Mouse (Mus musculus): ENCODE data around the gene Rin1. TPM values are rescaled to one million over a fixed set of nuclear protein-coding genes. Genes with fewer than 3 reads are reported as not detected.

The Rin1 gene
- polyA plus RNA-seq, 1 experiment from 2014 or later, result 2.4 TPM

DNA sequence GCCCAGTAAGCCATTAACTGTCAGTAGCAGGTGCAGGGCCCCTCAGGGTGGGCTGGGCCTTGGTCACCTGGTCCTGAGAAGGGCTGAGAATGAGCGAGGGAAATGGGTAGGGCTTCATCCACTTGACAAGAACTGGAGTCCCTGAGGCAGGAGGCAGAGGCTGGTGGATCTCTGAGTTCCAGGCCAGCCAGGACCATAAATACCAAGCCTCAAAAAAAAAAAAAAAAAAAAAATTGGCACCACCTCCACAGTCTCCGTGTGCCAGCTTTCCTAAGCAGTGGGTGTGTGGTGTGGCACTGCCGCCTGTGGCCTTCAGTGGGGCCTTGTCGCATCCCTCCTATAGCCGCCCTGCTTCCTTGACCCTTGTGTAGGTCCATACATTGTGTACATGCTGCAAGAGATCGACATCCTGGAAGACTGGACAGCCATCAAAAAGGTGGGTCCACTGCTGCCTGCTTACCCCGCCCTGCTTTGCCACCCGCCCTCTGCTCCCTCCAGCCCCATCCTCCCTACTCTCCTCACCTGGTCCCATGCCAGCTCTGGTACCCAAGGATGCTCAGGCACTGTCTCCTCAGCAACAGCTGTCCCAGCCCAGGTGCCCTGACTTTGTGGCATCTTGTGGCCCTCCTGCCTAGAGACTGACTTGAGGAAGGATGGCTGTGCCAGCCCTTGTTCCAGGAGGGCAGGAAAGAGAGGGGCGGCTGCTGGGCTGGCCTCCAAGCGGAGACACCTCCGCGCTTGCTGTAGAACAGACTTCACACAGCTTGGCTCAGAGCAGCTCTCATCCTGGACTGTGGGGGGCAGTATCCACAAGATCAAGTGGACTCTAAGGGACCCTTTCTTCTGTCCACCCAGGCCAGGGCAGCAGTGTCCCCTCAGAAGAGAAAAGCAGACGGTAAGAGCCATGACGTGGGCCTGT lies 1.9 kb upstream of the Rin1 start:
- Histone ChIP-seq H3K4me1 (peaks cover 36% of the 10 kb centered on the region), H3K4me3 (peak overlapping the region; percentile 21; the same call in 1 of the 2 replicates), H3K36me3 (replicated peaks) (peaks cover 62% of the 10 kb centered on the region), H3K27me3 (replicated peaks; ENCODE audit: low read depth, poor library complexity, severe bottlenecking) (peaks cover 37% of the 10 kb centered on the region), H3K9me3 (no peaks in the 10 kb centered on the region), H3K27ac (replicated peaks) (no peak overlapping the region)
- WGBS, result 87% methylated on average over 14 of the region's 14 CpGs
- DNase-seq (ENCODE audit: low spot score), result no peak

DNA sequence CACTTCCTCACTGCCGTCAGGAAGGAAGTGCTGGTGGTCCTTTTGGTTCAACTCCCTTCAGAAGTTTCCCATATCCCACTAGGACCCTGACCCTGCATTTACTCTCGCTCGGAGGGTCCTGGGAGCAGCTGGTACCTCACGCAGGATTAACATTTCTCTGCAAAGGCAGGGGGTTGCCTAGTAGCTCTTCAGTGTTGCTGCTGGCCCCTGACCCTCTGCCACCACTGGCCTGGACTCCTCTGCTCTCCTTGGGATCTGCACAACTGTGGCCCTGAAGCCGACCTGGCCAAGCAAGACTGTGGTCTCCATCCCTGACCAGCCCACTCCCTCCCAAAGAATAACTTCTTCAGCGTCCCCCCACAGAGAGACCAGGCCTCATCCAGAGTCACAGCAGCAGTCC lies 956 bp upstream of the Rin1 start:
- no peak for DNase-seq (ENCODE audit: low spot score)
- Histone ChIP-seq H3K27me3 (replicated peaks; ENCODE audit: low read depth, poor library complexity, severe bottlenecking) (peaks cover 46% of the 10 kb centered on the region), H3K4me1 (peaks cover 36% of the 10 kb centered on the region), H3K36me3 (replicated peaks) (peaks cover 54% of the 10 kb centered on the region), H3K4me3 (no peak overlapping the region), H3K27ac (replicated peaks) (no peak overlapping the region), H3K9me3 (no peaks in the 10 kb centered on the region)
- WGBS, result 79% methylated on average over 6 of the region's 6 CpGs

DNA sequence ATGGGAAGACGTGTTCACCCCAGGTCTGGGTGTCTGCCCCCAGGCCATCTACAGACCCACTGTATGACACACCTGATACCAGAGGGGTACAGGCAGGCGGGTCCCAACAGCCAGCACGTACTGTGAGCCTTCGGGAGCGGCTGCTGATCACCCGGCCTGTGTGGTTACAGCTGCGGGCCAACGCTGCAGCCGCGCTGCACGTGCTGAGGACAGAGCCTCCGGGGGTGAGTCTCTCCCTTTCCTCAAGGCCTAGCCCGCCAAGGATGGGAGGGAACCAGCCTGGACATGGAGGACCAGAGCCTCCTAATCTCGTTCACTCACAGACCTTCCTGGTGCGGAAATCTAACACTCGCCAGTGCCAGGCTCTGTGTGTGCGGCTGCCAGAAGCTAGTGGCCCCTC lies 750 bp downstream of the Rin1 start:
- Histone ChIP-seq H3K27ac (replicated peaks) (peak overlapping the region; percentile 67), H3K36me3 (replicated peaks) (peaks cover 41% of the 10 kb centered on the region), H3K4me1 (peaks cover 36% of the 10 kb centered on the region), H3K9me3 (no peaks in the 10 kb centered on the region), H3K27me3 (replicated peaks; ENCODE audit: low read depth, poor library complexity, severe bottlenecking) (peaks cover 56% of the 10 kb centered on the region), H3K4me3 (peak overlapping the region; percentile 44)
- 4% methylated on average over 17 of the region's 17 CpGs for WGBS
- peak; percentile 52 for DNase-seq (ENCODE audit: low spot score)

DNA sequence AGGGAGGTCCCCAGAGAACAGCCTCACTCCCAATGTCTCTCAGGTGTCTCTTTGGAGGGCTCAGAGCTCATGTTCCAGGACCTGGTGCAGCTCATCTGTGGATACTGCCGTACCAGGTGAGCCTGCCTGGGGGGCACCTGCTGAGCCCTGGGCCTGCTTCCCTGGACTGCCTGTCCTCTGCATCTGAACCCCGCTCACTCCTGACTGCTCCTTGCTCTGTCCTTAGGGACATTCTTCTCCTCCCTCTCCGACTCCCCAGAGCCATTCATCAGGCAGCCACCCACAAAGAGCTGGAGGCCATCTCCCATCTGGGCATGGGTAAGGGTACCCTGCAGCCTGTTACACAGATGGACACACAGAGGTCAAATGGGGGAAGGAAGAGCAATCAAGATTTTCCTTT lies 1.2 kb downstream of the Rin1 start:
- peaks cover 41% of the 10 kb centered on the region for H3K4me1 ChIP-seq
- DNase-seq (ENCODE audit: low spot score), result no peak
- 35% methylated on average over 3 of the region's 3 CpGs for WGBS
- no peaks in the 10 kb centered on the region for H3K9me3 ChIP-seq
- peaks cover 36% of the 10 kb centered on the region for H3K36me3 ChIP-seq (replicated peaks)
- H3K27ac ChIP-seq (replicated peaks), result peak overlapping the region; percentile 67
- H3K4me3 ChIP-seq, result peak overlapping the region; percentile 44
- H3K27me3 ChIP-seq (replicated peaks; ENCODE audit: low read depth, poor library complexity, severe bottlenecking), result peaks cover 56% of the 10 kb centered on the region

DNA sequence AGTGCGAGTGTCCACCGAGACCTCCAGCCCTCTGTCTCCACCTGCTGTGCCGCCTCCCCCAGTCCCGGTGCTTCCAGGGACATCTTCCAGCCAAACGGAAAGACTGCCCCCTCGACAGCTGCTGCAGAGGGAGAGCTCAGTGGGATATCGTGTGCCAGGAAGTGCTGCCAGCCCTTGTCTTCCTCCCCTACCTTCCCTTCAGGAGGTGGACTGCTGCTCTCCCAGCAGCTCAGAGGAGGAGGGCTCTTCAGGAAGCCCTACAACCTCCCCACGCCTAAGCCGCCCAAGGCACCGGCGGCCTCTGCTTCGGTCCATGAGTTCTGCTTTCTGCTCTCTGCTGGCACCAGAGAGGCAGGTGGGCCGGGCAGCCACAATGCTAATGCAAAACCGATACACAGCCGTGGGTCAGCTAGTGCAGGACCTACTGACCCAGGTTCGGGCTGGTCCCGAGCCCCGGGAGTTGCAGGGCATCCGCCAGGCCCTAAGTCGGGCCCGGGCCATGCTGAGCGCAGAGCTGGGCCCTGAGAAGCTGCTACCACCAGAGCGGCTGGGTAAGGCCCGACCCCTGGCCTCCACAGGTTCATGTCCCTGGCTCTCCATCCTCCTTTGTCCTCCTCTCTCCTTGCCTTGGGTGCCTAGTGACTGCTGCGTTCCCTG lies 2.0 kb downstream of the Rin1 start:
- WGBS, result 25% methylated on average over 25 of the region's 25 CpGs
- H3K27me3 ChIP-seq (replicated peaks; ENCODE audit: low read depth, poor library complexity, severe bottlenecking), result peaks cover 56% of the 10 kb centered on the region

DNA sequence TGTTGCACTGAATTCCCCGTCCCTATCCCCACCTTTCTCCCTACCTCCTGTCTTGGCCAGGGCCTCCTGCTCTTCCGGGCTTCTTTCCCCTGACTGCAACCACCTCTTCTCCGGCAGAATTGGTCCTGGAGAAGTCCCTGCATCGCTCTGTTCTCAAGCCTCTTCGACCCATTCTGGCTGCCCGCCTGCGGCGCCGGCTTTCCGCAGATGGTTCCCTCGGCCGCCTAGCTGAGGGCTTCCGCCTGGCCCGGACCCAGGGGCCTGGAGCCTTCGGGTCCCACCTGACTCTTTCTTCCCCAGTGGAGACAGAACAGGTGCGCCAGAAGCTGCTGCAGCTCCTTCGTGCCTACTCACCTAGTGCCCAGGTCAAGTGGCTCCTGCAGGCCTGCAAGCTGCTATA lies 2.6 kb downstream of the Rin1 start:
- WGBS, result 63% methylated on average over 17 of the region's 17 CpGs
- Histone ChIP-seq H3K27me3 (replicated peaks; ENCODE audit: low read depth, poor library complexity, severe bottlenecking) (peaks cover 56% of the 10 kb centered on the region), H3K4me3 (no peak overlapping the region), H3K27ac (replicated peaks) (peak overlapping the region; percentile 37; the same call in 1 of the 2 replicates), H3K36me3 (replicated peaks) (peaks cover 23% of the 10 kb centered on the region), H3K9me3 (no peaks in the 10 kb centered on the region), H3K4me1 (peaks cover 53% of the 10 kb centered on the region)
- DNase-seq (ENCODE audit: low spot score), result no peak

More for the DNA sequence above, 2.0 kb downstream of the Rin1 start:
- H3K27ac ChIP-seq (replicated peaks), result peak overlapping the region; percentile 37; the same call in 1 of the 2 replicates
- H3K4me1 ChIP-seq, result peaks cover 48% of the 10 kb centered on the region
- peak overlapping the region; percentile 44 for H3K4me3 ChIP-seq
- H3K36me3 ChIP-seq (replicated peaks), result peaks cover 28% of the 10 kb centered on the region
- no peaks in the 10 kb centered on the region for H3K9me3 ChIP-seq
- no peak for DNase-seq (ENCODE audit: low spot score)

DNA sequence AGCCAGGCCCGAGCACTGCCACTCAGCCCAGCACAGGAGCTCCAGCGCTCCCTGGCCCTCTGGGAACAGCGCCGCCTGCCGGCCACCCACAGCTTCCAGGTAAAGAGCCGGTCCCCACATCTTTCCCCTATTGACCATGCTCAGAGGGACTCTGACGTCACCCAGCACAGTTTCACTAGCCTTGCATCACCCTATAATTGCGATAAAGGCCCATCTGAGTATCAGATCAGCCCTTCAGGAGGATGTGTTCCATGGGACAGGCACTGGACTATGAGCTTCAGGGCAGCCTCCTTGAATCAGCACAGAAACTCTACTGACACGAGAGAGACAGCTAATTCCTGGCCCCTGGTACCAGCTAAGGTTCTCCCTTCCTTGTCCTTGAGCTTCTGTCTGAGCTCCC lies 3.6 kb downstream of the Rin1 start:
- peaks cover 12% of the 10 kb centered on the region for H3K36me3 ChIP-seq (replicated peaks)
- H3K27ac ChIP-seq (replicated peaks), result no peak overlapping the region
- WGBS, result 17% methylated on average over 9 of the region's 9 CpGs
- no peaks in the 10 kb centered on the region for H3K9me3 ChIP-seq
- peak overlapping the region; percentile 17; the same call in 1 of the 2 replicates for H3K4me3 ChIP-seq
- H3K27me3 ChIP-seq (replicated peaks; ENCODE audit: low read depth, poor library complexity, severe bottlenecking), result peaks cover 56% of the 10 kb centered on the region
- H3K4me1 ChIP-seq, result peaks cover 63% of the 10 kb centered on the region
- DNase-seq (ENCODE audit: low spot score), result peak; percentile 84

DNA sequence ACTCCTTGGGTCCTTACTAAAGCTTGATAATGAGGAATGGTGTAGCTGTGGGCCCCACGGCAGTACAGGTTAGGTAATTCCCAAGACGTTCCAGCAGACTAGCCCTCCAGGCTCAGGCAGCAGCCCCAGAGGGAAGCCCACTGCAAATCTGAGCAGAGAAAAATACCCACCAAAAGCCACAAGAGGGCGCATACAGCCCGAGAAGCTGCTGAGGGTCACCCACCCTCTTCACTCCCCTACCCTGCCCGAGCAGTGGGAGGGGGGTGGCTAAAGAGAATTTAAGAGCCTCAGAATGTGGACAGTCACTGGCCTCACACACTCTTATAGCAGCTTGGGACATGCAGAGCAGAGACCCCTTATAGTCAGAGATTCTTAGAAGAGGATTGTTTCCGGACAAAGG lies 6.0 kb downstream of the Rin1 start:
- WGBS, result 11% methylated on average over 6 of the region's 6 CpGs
- H3K9me3 ChIP-seq, result no peaks in the 10 kb centered on the region
- H3K4me3 ChIP-seq, result 0 out of 2 replicates have a peak overlapping the region, but pooled peaks have one; percentile 19
- peaks cover 41% of the 10 kb centered on the region for H3K27me3 ChIP-seq (replicated peaks; ENCODE audit: low read depth, poor library complexity, severe bottlenecking)
- 0 out of 2 replicates have a peak, but pooled peaks cover 4% of the 10 kb centered on the region for H3K36me3 ChIP-seq (replicated peaks)
- peaks cover 65% of the 10 kb centered on the region for H3K4me1 ChIP-seq
- H3K27ac ChIP-seq (replicated peaks), result peak overlapping the region; percentile 77
- DNase-seq (ENCODE audit: low spot score), result peak; percentile 81

DNA sequence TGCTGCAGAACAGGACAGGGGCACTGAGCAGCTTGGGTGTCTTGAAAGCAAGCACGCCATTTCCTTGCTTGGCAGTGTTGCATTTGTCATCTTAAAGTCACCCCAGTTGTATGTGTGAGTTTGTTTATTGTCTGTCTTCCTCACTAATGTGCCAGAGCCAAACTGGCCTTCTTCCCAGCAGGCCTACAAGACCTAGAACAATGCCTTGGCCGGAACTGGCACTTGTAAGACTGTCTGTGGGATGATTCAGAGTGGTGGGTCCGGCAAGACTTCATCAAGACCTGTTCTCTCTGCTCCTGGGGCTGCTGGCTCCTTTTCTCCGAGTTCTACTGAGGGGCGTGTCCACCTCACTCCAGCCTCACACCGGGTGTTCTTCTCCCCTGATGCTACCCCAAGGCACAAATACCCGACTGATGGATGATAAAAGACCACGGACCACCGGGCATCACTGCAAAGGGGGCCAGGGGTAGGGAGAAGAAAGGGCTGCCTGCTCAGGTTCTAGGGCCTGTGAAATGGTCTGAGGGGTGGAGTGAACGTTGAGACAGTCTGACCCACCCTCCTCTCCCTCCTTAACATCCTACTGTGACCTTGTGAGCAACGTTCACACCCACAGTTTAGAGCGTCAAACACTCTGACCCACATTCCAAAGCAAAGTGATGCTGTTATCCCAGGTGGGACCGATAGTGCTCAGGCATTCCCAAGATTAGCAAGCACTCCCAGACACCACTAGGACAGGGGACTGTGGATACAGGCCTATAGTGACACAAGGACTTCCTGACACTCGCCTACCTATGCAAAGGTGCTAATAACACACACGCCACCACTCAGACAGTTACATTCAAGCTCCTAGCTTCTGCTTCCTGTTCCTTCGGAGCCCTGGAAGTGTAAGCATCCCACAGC lies 7.8 kb downstream of the Rin1 start:
- Histone ChIP-seq H3K27me3 (replicated peaks; ENCODE audit: low read depth, poor library complexity, severe bottlenecking) (peaks cover 22% of the 10 kb centered on the region), H3K4me3 (peak overlapping the region; percentile 29; the same call in 1 of the 2 replicates), H3K4me1 (peaks cover 68% of the 10 kb centered on the region), H3K9me3 (no peaks in the 10 kb centered on the region), H3K27ac (replicated peaks) (peak overlapping the region; percentile 82), H3K36me3 (replicated peaks) (0 out of 2 replicates have a peak, but pooled peaks cover 4% of the 10 kb centered on the region)
- peak; percentile 10 for DNase-seq (ENCODE audit: low spot score)
- WGBS, result 26% methylated on average over 16 of the region's 16 CpGs

DNA sequence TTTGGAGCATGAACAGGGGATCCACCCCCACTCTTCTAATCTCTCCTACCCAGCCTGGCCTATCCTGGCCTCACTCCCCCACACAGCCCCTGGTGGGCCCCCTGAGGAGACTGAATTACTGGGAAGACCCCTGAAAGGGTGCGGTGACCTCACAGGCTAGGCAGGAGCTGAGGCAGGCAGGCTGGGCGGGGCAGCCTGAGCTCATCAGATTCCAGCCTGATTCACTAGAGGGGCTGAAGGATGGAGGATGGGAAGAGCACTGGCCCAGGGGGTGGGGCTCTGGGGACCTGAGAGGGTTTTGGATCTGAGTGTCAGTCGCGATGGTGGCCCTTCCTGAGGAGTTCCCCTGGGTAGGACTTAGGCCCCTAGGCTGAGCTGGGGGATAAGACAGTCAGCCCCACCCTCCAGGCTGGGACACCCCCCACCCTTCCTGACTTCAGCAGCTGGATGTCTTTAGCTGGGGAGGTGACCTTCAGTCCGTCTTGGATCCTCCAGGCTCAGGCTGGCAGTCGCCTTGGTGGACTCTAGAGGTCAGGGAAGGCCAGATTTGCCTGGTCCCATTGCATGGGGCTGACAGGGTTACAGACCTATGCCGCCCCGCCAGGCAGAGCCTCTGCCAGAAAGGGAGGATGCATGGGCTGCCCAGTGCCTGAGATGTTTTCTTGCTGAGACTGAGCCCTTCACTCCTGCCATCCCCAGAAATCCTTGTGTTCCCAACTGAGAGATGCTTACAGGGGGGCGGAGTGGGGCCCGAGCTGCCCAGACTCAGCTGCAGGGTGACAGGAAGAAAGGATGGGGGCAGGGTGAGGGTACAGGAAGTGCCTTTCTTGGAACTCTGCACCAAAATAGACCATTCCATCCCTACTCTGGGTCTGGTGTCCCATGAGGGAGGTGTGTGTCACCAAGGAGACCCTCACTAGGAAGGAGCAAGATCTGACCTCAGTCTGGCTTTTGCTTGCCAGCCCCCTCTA lies 8.8 kb downstream of the Rin1 start:
- H3K27me3 ChIP-seq (replicated peaks; ENCODE audit: low read depth, poor library complexity, severe bottlenecking), result peaks cover 13% of the 10 kb centered on the region
- peak; percentile 68 for DNase-seq (ENCODE audit: low spot score)
- peak overlapping the region; percentile 29 for H3K4me3 ChIP-seq
- H3K27ac ChIP-seq (replicated peaks), result peak overlapping the region; percentile 82
- WGBS, result 10% methylated on average over 10 of the region's 10 CpGs
- no peaks in the 10 kb centered on the region for H3K36me3 ChIP-seq (replicated peaks)
- H3K4me1 ChIP-seq, result peaks cover 68% of the 10 kb centered on the region
- no peaks in the 10 kb centered on the region for H3K9me3 ChIP-seq

Data from embryonic facial prominence, embryonic 10.5 days (tissue).